Mouse (Mus musculus) urinary bladder, postnatal 25 days (tissue): ENCODE data around the gene Hoxb3.

ENCODE experiments used
- DNase-seq: peaks from one replicate; pipeline ENCODE4 v3.0.0; 2022; ENCODE audit warnings: low spot score

Gene Hoxb3

DNA sequence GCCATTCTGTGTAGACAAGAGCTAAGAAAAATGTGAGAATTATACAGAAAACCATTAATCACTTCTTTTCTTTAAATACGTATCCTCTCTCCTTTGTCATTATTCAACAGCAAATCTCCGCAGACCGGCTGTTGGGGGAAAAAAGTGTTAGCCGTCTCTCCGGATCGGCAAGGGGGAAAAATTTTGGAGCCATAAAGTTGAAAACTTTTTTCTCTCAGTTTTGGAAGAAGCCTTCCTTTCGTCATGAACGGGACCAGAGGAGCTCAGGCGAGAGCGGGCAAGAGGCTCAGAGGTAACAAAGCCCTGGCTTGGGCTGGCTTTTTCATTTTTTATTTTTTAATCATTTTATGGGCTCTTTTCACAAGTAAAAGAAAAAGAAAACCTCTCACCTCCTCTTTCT lies at the start of gene Hoxb3:
Gene Hoxb3 (plus strand): TSS at position 173 of the 400 bp plus-strand sequence.
- no peak for DNase-seq

DNA sequence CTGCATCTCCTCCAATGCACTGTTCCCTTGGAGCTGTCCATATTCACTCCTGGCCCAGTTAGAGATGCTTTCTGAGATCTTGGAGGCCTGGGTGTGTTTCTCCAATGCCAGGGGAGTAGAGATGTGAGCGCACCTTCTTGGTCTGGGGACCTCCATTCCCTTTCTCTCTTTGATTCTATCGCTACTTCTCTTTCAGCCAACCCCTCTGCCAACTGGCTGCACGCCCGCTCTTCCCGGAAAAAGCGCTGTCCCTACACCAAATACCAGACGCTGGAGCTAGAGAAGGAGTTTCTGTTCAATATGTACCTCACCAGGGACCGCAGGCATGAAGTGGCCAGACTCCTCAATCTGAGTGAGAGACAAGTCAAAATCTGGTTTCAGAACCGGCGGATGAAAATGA lies 48.7 kb upstream of the Hoxb3 start:
- no peak for DNase-seq

- no peak for DNase-seq
These were observed 47.2 kb upstream of the Hoxb3 start for GRCm38 (mm10) chr11:96275896-96276295.

GRCm38 (mm10) chr11:96277151-96278044 lies 45.7 kb upstream of the Hoxb3 start:
- no peak for DNase-seq

GRCm38 (mm10) chr11:96278324-96278723 lies 44.8 kb upstream of the Hoxb3 start:
- DNase-seq, result no peak

GRCm38 (mm10) chr11:96278773-96279172 lies 44.4 kb upstream of the Hoxb3 start:
- peak; percentile 82 for DNase-seq

GRCm38 (mm10) chr11:96279421-96280233 lies 43.5 kb upstream of the Hoxb3 start:
- DNase-seq, result no peak

DNA sequence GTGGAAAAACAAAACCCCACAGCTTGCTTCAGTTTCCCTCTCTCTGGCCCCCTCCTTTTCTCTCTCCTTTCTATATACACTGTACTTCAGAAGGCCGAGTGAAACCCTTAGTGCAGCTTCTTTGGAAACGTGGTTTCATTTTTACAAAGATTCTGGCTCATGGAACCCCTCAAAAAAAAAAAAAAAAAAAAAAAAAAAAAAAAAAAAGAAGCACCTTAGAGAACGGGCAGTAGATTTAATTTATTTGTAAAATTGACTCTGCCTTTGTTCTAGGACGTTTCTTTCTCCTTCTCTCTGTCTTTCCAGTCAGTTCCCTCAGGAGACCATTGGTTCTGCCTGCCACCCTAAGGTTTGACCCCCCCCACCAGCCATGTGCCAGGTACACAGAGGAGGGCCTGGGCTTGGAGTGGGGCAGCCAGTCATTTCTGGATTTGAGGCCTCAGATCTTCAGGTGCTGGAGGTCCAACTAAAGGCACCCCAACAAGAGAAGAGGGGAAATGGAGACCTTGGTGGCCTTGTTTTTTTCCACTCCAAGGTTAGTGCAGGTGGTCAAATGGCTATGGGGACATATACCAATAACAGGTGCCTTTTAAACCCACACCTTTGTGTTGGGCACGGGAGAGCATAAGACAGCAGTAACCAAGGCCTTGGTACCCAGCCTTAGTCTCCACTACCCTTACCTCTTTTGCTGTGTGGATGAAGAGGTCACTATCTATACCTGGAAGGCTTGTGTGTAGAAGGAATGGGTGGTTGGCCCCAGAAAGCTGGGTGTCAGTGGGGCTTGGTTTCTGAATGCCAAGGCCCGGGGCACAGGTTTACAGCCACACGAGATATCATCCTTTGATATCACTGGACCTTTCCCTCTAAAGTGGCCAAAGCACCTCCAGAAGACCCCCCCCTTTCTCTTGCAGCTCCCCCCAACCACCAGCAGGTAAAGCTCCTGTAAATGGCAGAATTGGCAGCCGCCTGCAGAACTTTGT lies 42.4 kb upstream of the Hoxb3 start:
- no peak for DNase-seq

DNA sequence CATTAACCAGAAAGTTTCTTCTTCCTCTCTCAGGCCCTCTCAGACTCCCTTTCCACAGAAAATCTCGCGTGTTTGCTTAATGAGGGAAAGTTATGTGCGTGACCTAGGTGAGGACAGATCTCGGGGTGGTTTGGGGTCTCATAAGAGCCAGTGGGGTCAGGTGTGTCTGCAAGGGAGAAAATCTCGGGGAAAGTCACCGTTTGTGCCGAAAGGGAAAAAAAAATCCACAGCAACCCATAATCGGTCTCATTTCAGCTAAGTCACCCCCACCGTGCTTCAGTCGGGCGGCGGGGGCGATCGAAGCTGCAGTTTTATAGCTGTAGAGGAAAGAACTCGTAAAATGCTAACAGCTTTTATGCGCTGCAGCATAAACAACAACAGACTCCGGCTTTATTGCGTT lies 41.7 kb upstream of the Hoxb3 start:
- no peak for DNase-seq

DNA sequence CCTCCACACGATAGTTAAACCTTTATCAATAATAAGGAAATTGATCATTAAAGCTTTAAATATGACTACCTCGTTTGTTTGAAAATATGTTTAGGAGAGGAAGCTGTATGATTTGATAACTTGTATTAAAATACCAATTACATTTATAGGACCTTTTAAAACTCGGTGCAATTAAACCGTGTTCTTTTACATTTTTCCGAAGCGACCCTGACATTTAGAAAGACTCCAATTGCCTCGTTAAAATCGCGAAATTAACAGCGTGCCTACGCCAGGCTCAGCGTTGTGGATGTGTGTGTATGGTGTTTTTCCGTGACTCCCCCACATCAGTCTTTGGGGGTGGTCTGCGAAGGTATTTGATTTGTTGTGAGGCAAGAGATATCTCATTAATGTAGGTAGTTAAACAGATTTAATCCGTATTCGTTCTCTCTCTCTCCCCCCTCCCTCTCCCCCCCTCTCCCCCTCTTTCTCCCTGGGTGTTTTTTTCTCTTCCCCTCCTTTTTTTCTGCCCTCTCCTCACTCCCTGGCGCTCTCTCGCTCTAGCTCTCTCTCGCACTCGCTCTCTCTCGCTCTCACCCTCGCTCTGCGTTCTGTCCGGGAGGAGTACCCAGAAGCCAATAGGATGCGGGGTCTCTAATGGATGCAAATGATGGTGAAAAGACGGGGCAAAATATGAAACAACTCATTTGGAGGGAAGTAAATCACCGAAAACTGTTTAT lies 41.1 kb upstream of the Hoxb3 start, which contains the start of gene Hoxb8:
Gene Hoxb8 (plus strand): TSS at position 51 of the 716 bp plus-strand sequence.
- no peak for DNase-seq

DNA sequence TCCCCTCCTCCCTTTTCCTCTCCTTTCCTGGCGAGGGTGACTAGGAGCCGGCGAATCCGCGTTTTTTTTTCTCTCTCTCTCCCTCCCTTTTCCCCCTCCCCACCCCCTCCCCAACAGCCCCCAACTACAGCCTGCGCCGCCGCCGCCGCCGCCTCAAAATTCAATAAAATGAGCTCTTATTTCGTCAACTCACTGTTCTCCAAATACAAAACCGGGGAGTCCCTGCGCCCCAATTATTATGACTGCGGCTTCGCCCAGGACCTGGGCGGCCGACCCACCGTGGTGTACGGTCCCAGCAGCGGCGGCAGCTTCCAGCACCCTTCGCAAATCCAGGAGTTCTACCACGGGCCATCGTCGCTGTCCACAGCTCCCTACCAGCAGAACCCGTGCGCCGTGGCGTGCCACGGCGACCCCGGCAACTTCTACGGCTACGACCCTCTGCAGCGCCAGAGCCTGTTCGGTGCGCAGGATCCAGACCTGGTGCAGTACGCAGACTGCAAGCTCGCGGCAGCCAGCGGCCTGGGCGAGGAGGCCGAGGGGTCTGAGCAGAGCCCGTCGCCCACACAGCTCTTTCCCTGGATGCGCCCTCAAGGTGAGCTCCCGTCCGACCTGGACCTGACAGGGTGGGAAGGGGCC lies 40.2 kb upstream of the Hoxb3 start:
- DNase-seq, result no peak

GRCm38 (mm10) chr11:96284041-96284749 lies 38.9 kb upstream of the Hoxb3 start:
- DNase-seq, result no peak

DNA sequence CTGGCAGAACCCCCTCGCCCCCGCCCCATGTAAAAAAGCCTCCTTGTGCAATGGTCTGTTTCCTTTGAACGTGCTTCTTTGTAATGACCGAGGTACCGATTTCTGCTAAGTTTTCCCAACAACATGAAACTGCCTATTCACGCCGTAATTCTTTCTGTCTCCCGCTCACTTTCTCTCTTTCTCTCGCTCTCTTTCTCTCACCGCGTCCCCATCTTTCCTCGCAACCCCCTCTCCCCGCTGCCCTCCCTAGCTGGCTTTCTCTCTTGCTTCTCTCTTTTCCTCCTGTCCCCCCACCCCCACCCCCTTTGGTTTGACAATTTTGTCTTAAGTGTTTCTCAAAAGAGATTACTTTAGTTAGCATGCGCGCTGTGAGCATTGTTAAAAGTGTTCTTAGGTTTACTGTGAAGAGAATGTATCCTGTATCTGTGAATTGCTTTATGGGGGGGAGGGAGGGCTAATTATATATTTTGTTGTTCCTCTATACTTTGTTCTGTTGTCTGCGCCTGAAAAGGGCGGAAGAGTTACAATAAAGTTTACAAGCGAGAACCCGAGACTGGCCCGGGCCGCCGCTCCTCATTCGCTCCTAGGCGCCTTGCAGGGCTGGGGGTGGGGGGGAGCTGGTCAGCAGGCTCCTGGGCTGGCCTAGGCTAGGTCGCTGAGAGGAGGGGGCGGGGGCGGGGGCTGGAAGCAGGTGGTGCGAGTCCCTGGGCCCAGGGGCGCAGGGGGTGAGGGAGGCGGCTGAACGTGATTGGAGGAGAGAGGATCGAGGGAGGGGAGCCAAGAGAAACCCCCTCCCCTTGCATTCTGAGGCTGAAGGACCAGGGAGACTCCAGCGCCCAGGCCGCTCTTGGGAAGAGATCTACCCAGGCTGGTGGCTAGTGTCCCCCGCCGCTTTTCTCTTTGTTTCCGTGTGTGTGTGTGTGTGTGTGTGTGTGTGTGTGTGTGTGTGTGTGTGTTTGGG lies 38.1 kb upstream of the Hoxb3 start:
- DNase-seq, result no peak

DNA sequence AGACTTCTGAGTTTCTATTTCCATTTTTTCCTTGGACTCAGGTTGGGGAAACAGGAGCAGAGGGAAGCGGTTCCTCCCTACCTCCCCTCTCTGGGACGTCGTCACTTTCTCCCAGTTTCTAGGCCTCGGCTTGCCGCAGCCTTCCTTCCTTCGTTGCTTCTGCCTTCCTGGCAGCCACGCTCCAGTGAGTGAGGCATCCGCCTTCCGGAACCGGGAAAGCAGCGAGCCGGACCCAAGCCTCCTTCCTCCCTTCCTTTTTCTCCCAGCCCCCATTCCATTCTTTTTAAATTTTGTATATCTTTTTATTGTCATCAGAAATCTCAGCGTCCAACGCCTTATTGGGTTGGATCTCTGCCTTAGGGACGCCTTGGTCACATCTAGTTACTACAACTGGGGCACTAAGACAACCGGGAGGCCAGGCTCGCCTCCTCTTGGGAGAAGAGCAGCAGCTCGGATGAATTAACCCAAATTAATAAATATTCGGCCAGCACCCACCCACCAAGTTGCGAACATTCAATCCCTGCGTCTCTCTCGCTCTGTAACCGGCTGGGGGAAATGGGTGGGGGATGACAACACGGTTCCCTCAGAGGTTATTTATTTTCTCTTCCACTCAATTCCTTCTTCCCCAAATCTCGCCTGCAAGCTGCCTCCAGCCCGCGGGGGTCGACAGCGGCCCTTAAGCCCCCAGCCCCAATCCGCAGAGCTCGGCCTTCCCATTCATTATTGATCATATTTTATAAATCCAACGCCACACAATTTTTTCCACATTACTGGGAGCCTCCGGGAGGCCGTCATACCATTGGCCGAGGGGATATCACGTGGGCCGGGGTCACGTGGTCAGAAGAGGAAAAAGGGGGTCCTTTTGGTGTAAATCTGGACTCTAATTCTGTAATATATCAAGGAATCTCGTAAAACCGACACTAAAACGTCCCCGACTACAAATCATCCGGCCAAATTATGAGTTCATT lies 37.1 kb upstream of the Hoxb3 start, which contains the start of gene Hoxb7:
Gene Hoxb7 (plus strand): TSS at position 853 of the 968 bp plus-strand sequence.
- DNase-seq, result no peak

DNA sequence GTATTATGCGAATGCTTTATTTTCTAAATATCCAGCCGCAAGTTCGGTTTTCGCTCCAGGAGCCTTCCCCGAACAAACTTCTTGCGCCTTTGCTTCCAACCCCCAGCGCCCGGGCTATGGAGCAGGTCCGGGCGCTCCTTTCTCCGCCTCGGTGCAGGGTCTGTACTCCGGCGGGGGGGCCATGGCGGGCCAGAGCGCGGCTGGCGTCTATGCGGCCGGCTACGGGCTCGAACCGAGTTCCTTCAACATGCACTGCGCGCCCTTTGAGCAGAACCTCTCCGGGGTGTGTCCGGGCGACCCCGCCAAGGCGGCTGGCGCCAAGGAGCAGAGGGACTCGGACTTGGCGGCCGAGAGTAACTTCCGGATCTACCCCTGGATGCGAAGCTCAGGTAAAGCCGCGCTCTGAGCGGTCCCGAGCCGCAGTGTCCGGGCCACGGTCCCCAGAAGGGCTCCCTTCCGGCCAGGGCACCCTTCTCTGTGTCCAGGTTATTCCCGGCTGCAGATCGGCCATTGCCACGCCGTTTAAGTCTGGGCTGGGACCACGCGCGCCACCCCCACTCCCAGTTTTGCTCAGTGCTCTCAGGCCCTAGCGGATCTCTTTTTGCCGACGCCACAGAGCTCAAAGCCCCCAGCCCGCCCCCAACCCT lies 36.3 kb upstream of the Hoxb3 start:
- DNase-seq, result no peak

GRCm38 (mm10) chr11:96287411-96287810 lies 35.7 kb upstream of the Hoxb3 start:
- no peak for DNase-seq
